Mouse (Mus musculus) forebrain, embryonic 14.5 days (tissue): Measurements from ENCODE around the gene Peli1. TPM values are rescaled to one million over a fixed set of nuclear protein-coding genes. Genes with fewer than 3 reads are reported as not detected.
"Not testable (repeated sequence)": the region's sequence is repeated elsewhere in the genome, so short reads cannot be mapped to it uniquely, and the experiment has no call there.

Experiments used
- ATAC-seq: fragments of 200-750 bp; cut with Nextera tagmentation; 2 replicates; pipeline ENCODE4 v1.8.0; 2017; ENCODE audit warnings: mild to moderate bottlenecking, moderate library complexity
- DNase-seq: peaks from one replicate; pipeline ENCODE4 v3.0.0-alpha.2; 2015; ENCODE audit warnings: low spot score
- H3K27ac ChIP-seq: fragments of 300-500 bp; sonication (generic); 2 replicates; pipeline ENCODE4 v1.5.1; 2014; ENCODE audit warnings: low read depth, mild to moderate bottlenecking, control low read depth, low read length, moderate library complexity
- H3K27me3 ChIP-seq: fragments of 300-500 bp; sonication (generic); replicated peaks from 2 replicates; pipeline ENCODE4 v1.6.1; 2014; ENCODE audit warnings: low read length, control low read depth, mixed read lengths; ENCODE audit not compliant: control insufficient read depth, insufficient read depth
- H3K36me3 ChIP-seq: fragments of 300-500 bp; sonication (generic); 2 replicates; pipeline ENCODE4 v1.6.1; 2014; ENCODE audit warnings: low read length, control low read depth; ENCODE audit not compliant: control insufficient read depth, insufficient read depth
- H3K4me1 ChIP-seq: fragments of 300-500 bp; sonication (generic); 2 replicates; pipeline ENCODE4 v1.6.1; 2014; ENCODE audit warnings: antibody characterized with exemption, low read length, control low read depth; ENCODE audit not compliant: control insufficient read depth, insufficient read depth
- H3K4me2 ChIP-seq: fragments of 300-500 bp; sonication (generic); 2 replicates; pipeline ENCODE4 v1.6.1; 2014; ENCODE audit warnings: mild to moderate bottlenecking, control low read depth, low read length
- H3K4me3 ChIP-seq: fragments of 300-500 bp; sonication (generic); 2 replicates; pipeline ENCODE4 v1.5.1; 2014; ENCODE audit warnings: low read depth, low read length, control low read depth
- H3K9ac ChIP-seq: fragments of 300-500 bp; sonication (generic); 2 replicates; pipeline ENCODE4 v1.6.1; 2014; ENCODE audit warnings: mild to moderate bottlenecking, low read length, control low read depth, moderate library complexity
- H3K9me3 ChIP-seq: fragments of 300-500 bp; sonication (generic); replicated peaks from 2 replicates; pipeline ENCODE4 v1.6.1; 2016; ENCODE audit warnings: low read length, control low read depth, mixed read lengths; ENCODE audit not compliant: control insufficient read depth
- WGBS: fragments of 180-500 bp; shearing (Covaris S2); extraction: QIAGEN DNeasy Blood & Tissue Kit; methylation state at CpG from one replicate; pipeline ENCODE4 v1.1.7; 2014; 5-methylcytosine and 5-hydroxymethylcytosine counted together
- polyA plus RNA-seq: library from polyadenylated mRNA; unstranded; fragments of >200 nt; fragmentation: Nextera tagmentation; extraction: Ambion mirVana; gene quantifications from 2 replicates; pipeline ENCODE4 v1.2.1, GENCODE M21; 2014

The Peli1 gene
- polyA plus RNA-seq, 1 experiment from 2014 or later: 120 TPM

DNA sequence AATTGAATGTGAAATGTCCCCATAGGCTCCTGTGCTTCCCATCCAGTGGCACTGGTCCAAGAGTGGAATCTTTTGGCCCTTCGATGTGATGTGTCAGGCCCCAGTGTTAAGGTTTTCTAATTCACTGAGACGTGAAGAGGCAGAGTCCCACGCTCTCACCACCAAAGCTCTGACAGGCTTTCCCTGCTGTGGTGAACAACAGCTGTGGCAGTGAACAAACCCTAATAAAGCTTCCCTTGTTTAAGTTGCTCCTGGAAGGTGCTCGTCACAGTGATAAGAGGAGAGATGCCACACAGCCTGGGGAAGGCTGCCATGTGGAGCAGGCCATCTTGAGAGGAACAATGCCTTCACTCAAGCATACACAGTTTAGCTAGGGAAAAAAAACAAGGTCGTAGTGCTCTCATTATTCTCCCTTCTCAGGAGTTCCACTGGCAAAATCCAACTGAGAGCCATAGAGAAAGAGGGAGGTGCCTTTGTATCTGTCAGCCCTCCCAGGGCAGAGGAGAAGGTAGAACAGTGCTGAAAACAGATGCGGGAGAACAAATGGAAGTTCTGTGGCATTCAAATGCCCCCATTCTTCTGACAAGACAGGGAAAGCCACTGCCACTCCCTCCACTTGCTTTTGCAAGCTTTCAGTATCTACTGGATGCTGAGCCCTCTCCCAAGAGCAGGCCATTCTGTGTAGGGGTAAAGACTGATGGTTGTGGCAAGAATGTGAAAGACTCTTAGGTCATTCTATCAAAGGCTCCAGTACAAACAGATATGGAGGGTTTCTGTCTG, 77.9 kb downstream of the Peli1 start:
- Histone ChIP-seq H3K4me1 (no peaks in the 10 kb centered on the region), H3K9ac (no peak overlapping the region), H3K36me3 (no peaks in the 10 kb centered on the region), H3K4me2 (no peak overlapping the region), H3K27me3 (no peaks in the 10 kb centered on the region), H3K27ac (no peak overlapping the region), H3K4me3 (no peak overlapping the region), H3K9me3 (no peaks in the 10 kb centered on the region)
- ATAC-seq (no peak), DNase-seq (no peak)
- 15% methylated on average over 6 of the region's 6 CpGs for WGBS

GRCm38 (mm10) chr11:21169608-21169860, 78.4 kb downstream of the Peli1 start:
- H3K4me2 ChIP-seq, H3K4me1 ChIP-seq, H3K9me3 ChIP-seq, H3K27me3 ChIP-seq, ATAC-seq, H3K27ac ChIP-seq, DNase-seq, H3K9ac ChIP-seq, H3K4me3 ChIP-seq, H3K36me3 ChIP-seq: not testable (repeated sequence)
- WGBS: 100% methylated on average over 1 of the region's 1 CpGs

DNA sequence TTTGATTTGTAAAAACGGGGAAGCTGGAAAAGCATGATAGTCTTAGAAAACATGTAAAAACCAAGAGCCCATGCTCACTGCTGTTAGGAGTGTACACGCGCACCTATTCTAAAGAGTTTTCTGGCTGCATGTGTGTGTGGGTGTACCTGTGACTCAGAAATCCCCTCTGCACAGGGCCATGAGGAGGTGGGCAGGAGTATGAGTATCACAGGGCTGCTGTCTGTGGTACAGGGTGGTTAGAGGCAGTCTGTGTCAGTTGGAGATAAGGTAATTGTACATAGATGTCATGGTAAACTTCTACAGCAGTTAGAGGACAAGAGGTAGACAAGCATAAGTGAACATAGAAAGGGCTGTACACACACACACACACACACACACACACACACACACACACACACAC, 81.2 kb downstream of the Peli1 start:
- WGBS: 95% methylated on average over 3 of the region's 3 CpGs
- no peak for ATAC-seq

DNA sequence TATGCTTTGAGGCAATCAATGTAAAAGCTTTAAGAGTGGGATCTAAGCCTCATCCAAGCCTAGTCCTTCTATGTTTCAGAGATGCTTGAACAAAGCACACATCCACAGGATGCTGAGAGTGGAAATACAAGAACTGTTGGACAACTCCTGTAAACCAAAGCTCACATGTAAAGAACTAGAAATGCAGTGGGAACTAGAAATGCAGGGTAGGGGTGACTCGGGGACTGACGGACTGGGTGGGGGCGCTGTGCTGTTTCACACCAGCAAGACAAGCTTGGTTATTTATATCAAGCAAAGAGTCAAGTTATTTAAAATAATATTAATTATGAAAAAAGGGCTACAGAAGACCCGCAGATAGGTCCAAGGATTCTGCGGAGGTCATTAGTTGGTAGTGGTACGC, 82.8 kb downstream of the Peli1 start:
- no peak overlapping the region for H3K27ac ChIP-seq
- 94% methylated on average over 6 of the region's 6 CpGs for WGBS

More for the DNA sequence above, 81.2 kb downstream of the Peli1 start:
- no peak for DNase-seq
- Histone ChIP-seq H3K9ac (no peak overlapping the region), H3K4me3 (no peak overlapping the region), H3K4me1 (no peaks in the 10 kb centered on the region), H3K9me3 (no peaks in the 10 kb centered on the region), H3K36me3 (no peaks in the 10 kb centered on the region), H3K27ac (no peak overlapping the region), H3K4me2 (no peak overlapping the region), H3K27me3 (no peaks in the 10 kb centered on the region)

DNA sequence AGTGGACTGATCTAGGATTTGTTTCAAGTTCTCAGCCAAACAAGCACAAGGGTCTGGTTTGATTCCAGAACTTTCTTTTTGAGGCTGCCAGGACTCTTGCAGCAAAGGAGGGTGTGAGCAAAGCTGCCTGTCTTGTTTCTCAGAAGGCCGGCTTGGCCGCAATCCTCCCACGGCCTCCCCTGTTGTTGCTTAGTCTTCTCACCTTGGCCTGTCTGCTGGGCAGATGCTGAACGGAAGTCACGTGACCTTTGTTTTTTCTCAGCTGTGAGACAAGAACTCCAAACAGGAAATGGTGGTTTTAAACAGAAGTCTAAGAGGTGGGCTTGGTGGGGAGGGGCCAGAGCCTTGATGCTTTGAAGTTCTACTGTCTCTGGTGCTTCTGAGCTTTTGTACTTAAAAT, 83.3 kb downstream of the Peli1 start:
- no peak for DNase-seq
- H3K9ac ChIP-seq: no peak overlapping the region

More for the DNA sequence above, 82.8 kb downstream of the Peli1 start:
- Histone ChIP-seq H3K4me1 (no peaks in the 10 kb centered on the region), H3K9me3 (no peaks in the 10 kb centered on the region), H3K9ac (no peak overlapping the region), H3K36me3 (no peaks in the 10 kb centered on the region), H3K4me3 (no peak overlapping the region), H3K27me3 (no peaks in the 10 kb centered on the region), H3K4me2 (no peak overlapping the region)
- no peak for DNase-seq
- no peak for ATAC-seq

DNA sequence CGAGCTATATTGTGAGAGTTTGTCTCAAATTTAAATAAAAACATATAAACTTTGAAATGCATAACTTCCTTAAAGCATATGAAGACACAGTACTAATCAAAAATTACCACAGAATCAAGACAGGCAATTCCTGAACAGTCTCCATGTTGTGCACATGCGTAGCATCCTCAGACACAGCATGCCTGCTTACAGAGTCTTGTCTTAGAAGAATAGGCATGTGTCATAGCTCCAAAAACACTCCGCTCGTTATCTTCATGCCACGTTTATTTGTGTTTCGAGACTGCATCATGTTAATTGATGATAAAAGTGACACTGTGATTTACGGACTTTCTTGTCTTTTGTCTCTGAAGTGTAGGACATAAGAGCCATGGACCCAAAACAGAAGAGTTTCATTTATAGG, 84.0 kb downstream of the Peli1 start:
- no peaks in the 10 kb centered on the region for H3K36me3 ChIP-seq
- no peaks in the 10 kb centered on the region for H3K9me3 ChIP-seq
- no peak for DNase-seq
- no peak overlapping the region for H3K4me2 ChIP-seq
- H3K4me1 ChIP-seq: no peaks in the 10 kb centered on the region
- H3K4me3 ChIP-seq: no peak overlapping the region
- no peak overlapping the region for H3K27ac ChIP-seq
- 62% methylated on average over 7 of the region's 7 CpGs for WGBS
- ATAC-seq: no peak
- H3K27me3 ChIP-seq: no peaks in the 10 kb centered on the region
- H3K9ac ChIP-seq: no peak overlapping the region

More for the DNA sequence above, 83.3 kb downstream of the Peli1 start:
- Histone ChIP-seq H3K27ac (no peak overlapping the region), H3K36me3 (no peaks in the 10 kb centered on the region), H3K4me3 (no peak overlapping the region), H3K9me3 (no peaks in the 10 kb centered on the region), H3K27me3 (no peaks in the 10 kb centered on the region), H3K4me2 (no peak overlapping the region), H3K4me1 (no peaks in the 10 kb centered on the region)
- 68% methylated on average over 5 of the region's 5 CpGs for WGBS
- no peak for ATAC-seq

DNA sequence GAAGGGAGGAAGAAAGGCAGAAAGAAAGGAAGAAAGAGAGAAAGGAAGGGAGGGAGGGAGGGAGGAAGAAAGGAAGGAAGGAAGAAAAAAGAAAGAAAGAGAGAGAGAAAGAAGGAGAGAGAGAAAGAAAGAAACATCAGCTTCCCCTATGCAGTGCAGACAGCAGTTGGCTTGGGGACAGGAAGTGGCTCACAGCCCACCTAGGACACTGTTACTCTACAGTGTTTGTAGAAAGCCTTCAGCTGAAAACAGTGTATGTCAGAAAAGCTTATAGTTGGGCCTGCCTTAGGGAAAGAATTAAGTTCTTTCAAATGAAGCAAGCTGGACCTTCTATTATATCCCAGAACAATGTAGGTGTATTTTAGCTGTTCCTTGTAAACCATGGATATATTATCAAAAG, 85.4 kb downstream of the Peli1 start:
- Histone ChIP-seq H3K4me1 (no peaks in the 10 kb centered on the region), H3K9ac (no peak overlapping the region), H3K27me3 (no peaks in the 10 kb centered on the region), H3K36me3 (no peaks in the 10 kb centered on the region), H3K4me2 (no peak overlapping the region), H3K27ac (no peak overlapping the region), H3K9me3 (no peaks in the 10 kb centered on the region), H3K4me3 (no peak overlapping the region)
- DNase-seq (no peak), ATAC-seq (no peak)

DNA sequence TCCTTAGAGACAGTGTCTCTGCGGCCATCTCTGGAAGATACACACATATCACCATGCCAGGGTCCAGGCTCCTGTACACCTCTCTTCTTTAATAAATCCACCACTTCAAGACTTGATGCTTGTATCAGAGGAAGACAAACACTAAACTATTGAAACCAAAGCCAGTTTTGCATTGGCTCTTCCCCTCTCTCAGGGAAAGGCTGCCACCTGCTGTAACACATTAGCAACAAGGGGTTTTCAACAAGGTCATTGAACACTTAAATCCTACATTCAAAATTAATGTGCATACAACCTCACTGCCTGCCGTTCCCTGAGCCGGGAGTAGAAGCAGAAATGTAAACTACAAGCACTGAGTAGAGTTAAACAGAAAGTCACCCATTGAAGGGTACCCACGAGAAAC, 87.3 kb downstream of the Peli1 start:
- H3K4me2 ChIP-seq: no peak overlapping the region
- no peaks in the 10 kb centered on the region for H3K4me1 ChIP-seq
- ATAC-seq: no peak
- no peaks in the 10 kb centered on the region for H3K27me3 ChIP-seq
- 64% methylated on average over 4 of the region's 4 CpGs for WGBS
- H3K27ac ChIP-seq: no peak overlapping the region
- no peak overlapping the region for H3K4me3 ChIP-seq
- H3K9me3 ChIP-seq: no peaks in the 10 kb centered on the region
- no peaks in the 10 kb centered on the region for H3K36me3 ChIP-seq
- peak; percentile 63 for DNase-seq
- H3K9ac ChIP-seq: no peak overlapping the region

DNA sequence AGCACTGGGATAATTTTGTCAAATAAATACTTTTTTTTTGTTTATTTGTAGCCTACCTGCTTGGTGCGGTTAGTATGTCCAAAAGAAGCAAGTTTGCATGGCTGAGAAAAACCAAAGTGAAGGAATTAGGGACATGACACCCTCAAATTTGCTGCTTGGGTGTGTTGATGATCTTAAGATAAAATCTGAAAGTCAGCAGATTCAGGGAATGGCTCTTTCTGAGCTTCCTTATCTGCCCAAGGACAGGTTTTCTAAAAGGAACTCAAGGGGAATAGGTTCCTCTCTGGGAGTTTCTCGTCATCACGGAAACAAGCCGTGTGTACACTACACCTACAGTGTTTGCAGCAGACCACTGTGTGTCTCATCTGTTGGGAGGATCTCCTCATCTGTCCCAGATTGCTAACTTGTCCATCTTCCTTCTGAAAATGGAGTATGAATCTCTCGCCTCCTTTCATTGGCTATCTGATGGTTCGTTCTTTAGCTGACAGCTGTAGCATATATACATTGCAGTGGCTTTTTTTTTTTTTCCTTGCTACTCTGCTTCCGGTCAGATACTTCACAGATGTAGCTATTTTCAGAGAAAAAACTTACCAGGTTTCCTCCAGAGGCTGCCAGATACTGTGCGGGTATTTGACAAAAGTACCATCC, 88.0 kb downstream of the Peli1 start:
- Histone ChIP-seq H3K36me3 (no peaks in the 10 kb centered on the region), H3K9me3 (no peaks in the 10 kb centered on the region), H3K27me3 (no peaks in the 10 kb centered on the region), H3K4me1 (no peaks in the 10 kb centered on the region), H3K4me3 (no peak overlapping the region), H3K9ac (no peak overlapping the region), H3K27ac (no peak overlapping the region), H3K4me2 (no peak overlapping the region)
- no peak for DNase-seq
- WGBS: 92% methylated on average over 8 of the region's 8 CpGs
- ATAC-seq: no peak
